Mouse (Mus musculus): ENCODE results near the gene Stat5b. TPM values are rescaled to one million over a fixed set of nuclear protein-coding genes. Genes with fewer than 3 reads are reported as not detected.

The Stat5b gene
- polyA plus RNA-seq, 1 experiment from 2014 or later: 16.1 TPM

DNA sequence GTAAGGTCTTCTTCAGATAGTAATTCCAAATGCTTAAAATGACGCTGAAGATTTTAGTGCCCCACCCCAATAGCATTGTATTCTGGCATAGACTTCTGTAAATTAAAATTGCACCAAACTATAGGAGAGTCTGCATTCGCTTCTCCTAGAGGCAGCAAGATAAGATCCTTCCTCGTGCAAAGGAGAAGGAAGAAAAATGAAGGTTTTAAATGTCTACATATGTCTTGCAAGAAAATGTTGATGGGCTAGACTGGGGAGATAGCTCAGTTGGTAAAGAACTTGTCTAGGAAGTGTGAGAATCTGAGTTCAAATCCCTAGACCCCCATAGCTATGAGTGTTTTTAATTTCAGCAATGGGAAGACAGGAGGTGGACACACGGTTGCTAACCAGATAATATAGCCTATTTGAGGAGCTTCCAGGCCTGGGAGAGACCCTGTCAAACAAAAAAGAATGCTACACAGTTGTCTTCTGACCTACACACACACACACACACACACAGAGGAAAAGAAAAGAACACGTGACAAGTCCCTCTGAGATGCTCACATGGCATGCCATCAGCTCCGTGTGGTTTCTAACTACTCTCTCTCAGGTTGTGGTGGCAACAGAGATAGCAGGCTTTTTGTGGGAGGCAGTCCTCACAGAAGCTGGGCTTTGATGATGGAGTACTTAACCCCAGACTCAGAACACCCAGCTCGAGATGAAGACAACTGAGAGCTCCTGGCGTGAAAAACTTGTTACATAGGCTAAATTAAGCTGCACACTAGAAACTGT lies 26.8 kb downstream of the Stat5b start:
- Histone ChIP-seq H3K9me3 (ENCODE audit: control insufficient read depth, low read length) (no peaks in the 10 kb centered on the region), H3K27ac (replicated peaks) (no peak overlapping the region), H3K4me1 (replicated peaks; ENCODE audit: control insufficient read depth, insufficient read depth) (no peaks in the 10 kb centered on the region), H3K4me2 (replicated peaks; ENCODE audit: low read depth) (no peak overlapping the region), H3K36me3 (ENCODE audit: control insufficient read depth, insufficient read depth, low read length) (no peaks in the 10 kb centered on the region), H3K4me3 (ENCODE audit: low read depth, low read length) (no peak overlapping the region), H3K9ac (ENCODE audit: low read length) (no peak overlapping the region), H3K27me3 (ENCODE audit: control insufficient read depth, insufficient read depth, low read length) (no peaks in the 10 kb centered on the region)
- TF ChIP-seq EP300 (optimal IDR thresholded peaks at IDR 0.05) (no peak), CTCF (IDR thresholded peaks at IDR 0.05; ENCODE audit: low read depth) (no peak)
- WGBS: 64% methylated on average over 8 of the region's 8 CpGs
- no peak for DNase-seq (ENCODE audit: low spot score)
- no peak for ATAC-seq (ENCODE audit: low FRiP score, low TSS enrichment)

DNA sequence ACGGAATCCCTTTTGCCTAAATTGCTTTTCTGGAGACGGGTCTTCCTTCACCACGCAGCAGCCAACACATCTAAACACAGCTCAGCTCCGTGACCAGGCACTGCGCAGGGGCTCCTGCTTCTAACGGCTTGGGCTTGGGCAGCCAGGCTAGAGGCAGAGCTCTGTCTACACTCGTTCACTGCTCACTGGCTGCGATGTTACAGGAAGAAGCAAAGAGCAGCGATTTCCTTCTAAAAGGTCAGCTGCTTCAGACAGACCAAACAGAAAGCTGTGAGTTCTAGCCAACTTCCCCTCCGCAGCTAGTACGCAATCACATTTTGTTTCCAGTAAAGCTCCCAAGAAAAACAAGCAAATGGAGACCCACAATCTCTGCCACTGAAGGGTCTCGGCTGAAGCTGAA lies 28.2 kb downstream of the Stat5b start:
- Histone ChIP-seq H3K27ac (replicated peaks) (0 out of 2 replicates have a peak overlapping the region, but pooled peaks have one; percentile 26), H3K36me3 (ENCODE audit: control insufficient read depth, insufficient read depth, low read length) (no peaks in the 10 kb centered on the region), H3K9ac (ENCODE audit: low read length) (no peak overlapping the region), H3K4me3 (ENCODE audit: low read depth, low read length) (no peak overlapping the region), H3K9me3 (ENCODE audit: control insufficient read depth, low read length) (no peaks in the 10 kb centered on the region), H3K4me2 (replicated peaks; ENCODE audit: low read depth) (peak overlapping the region; percentile 29; the same call in 1 of the 2 replicates), H3K27me3 (ENCODE audit: control insufficient read depth, insufficient read depth, low read length) (no peaks in the 10 kb centered on the region), H3K4me1 (replicated peaks; ENCODE audit: control insufficient read depth, insufficient read depth) (no peaks in the 10 kb centered on the region)
- TF ChIP-seq CTCF (IDR thresholded peaks at IDR 0.05; ENCODE audit: low read depth): no peak
- no peak for TF ChIP-seq EP300 (optimal IDR thresholded peaks at IDR 0.05)
- DNase-seq (ENCODE audit: low spot score) (no peak), ATAC-seq (ENCODE audit: low FRiP score, low TSS enrichment) (no peak)
- 47% methylated on average over 12 of the region's 12 CpGs for WGBS

DNA sequence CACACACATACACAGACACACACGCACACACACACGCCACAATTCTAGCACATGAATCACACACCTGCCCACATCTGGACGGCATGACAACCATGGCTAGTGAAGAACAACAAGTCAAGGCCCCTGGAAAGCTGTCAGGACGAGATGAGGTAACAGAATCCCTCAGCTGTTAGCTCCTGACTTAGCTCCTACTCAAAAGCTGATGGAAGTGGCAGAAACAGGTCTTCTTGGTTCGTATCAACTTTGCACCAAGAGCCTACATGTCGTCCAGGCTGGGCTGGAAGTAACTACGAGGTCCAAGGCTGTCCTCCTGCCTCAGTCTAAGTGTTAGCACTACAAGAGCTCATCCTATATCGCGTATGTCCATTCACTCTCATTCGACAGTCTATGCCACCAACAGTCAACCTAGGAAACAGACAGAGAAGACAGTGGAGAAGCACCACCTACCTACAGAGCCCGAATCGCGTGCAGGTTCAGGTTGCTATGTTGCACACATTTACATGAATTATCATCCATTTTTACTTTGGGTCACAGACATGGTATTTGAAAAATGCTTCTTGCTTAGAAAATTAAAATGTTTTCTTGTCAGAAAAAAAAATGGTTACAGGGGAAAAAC lies 28.8 kb downstream of the Stat5b start:
- no peak overlapping the region for H3K9ac ChIP-seq (ENCODE audit: low read length)
- 89% methylated on average over 13 of the region's 13 CpGs for WGBS
- no peak overlapping the region; the same call in 1 of the 2 replicates for H3K4me2 ChIP-seq (replicated peaks; ENCODE audit: low read depth)
- H3K27me3 ChIP-seq (ENCODE audit: control insufficient read depth, insufficient read depth, low read length): no peaks in the 10 kb centered on the region
- DNase-seq (ENCODE audit: low spot score): no peak
- H3K4me1 ChIP-seq (replicated peaks; ENCODE audit: control insufficient read depth, insufficient read depth): no peaks in the 10 kb centered on the region
- TF ChIP-seq EP300 (optimal IDR thresholded peaks at IDR 0.05): no peak
- TF ChIP-seq CTCF (IDR thresholded peaks at IDR 0.05; ENCODE audit: low read depth): no peak
- H3K36me3 ChIP-seq (ENCODE audit: control insufficient read depth, insufficient read depth, low read length): no peaks in the 10 kb centered on the region
- ATAC-seq (ENCODE audit: low FRiP score, low TSS enrichment): no peak
- no peaks in the 10 kb centered on the region for H3K9me3 ChIP-seq (ENCODE audit: control insufficient read depth, low read length)
- H3K27ac ChIP-seq (replicated peaks): no peak overlapping the region
- H3K4me3 ChIP-seq (ENCODE audit: low read depth, low read length): no peak overlapping the region

DNA sequence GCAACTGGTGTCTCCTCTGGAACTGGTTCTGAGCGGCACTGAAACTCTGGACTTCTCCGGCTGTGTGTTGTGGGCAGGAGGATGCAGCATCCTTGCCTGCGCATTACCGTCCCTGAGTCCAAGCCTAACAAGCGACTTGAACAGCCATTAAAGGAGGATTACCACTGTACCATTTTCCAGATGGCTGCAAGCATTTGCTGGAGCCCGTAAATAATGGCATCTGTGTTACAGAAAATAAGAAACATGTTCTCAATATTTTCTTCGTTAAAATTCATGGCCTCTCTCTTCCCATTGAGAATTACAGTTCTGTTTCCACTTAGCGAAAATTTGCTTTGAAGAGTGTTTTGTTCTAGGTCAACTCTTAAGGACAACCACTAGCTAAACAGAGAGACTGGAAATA lies 30.5 kb downstream of the Stat5b start:
- no peak overlapping the region for H3K27ac ChIP-seq (replicated peaks)
- TF ChIP-seq CTCF (IDR thresholded peaks at IDR 0.05; ENCODE audit: low read depth): no peak
- TF ChIP-seq EP300 (optimal IDR thresholded peaks at IDR 0.05): no peak
- no peak overlapping the region for H3K4me3 ChIP-seq (ENCODE audit: low read depth, low read length)
- H3K4me2 ChIP-seq (replicated peaks; ENCODE audit: low read depth): no peak overlapping the region
- H3K9me3 ChIP-seq (ENCODE audit: control insufficient read depth, low read length): no peaks in the 10 kb centered on the region
- H3K9ac ChIP-seq (ENCODE audit: low read length): no peak overlapping the region
- ATAC-seq (ENCODE audit: low FRiP score, low TSS enrichment) (no peak), DNase-seq (ENCODE audit: low spot score) (no peak)
- H3K4me1 ChIP-seq (replicated peaks; ENCODE audit: control insufficient read depth, insufficient read depth): peaks cover 3% of the 10 kb centered on the region
- no peaks in the 10 kb centered on the region for H3K27me3 ChIP-seq (ENCODE audit: control insufficient read depth, insufficient read depth, low read length)
- no peaks in the 10 kb centered on the region for H3K36me3 ChIP-seq (ENCODE audit: control insufficient read depth, insufficient read depth, low read length)
- WGBS: 87% methylated on average over 8 of the region's 8 CpGs

DNA sequence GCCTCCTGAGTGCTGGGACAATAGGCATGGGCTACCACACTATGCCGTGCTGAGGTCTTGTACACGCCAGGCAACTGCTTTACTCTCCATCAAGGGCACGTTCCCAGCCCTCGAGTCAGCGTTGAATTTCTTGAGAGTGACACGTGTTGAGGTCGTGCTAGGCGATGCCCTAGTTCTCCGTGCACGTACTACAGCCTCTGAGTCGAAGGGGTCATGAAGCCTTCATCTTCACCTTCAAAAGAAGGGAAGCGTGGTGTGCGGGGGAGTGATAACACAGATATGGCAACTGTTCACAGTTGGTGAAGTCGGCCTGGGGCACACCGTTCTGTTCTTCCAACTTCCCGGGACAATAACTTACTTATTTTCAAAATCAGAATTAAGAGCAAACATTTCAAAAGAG lies 30.9 kb downstream of the Stat5b start:
- ATAC-seq (ENCODE audit: low FRiP score, low TSS enrichment): no peak
- no peak overlapping the region for H3K9ac ChIP-seq (ENCODE audit: low read length)
- no peak overlapping the region for H3K4me2 ChIP-seq (replicated peaks; ENCODE audit: low read depth)
- H3K27me3 ChIP-seq (ENCODE audit: control insufficient read depth, insufficient read depth, low read length): no peaks in the 10 kb centered on the region
- no peaks in the 10 kb centered on the region for H3K9me3 ChIP-seq (ENCODE audit: control insufficient read depth, low read length)
- DNase-seq (ENCODE audit: low spot score): no peak
- TF ChIP-seq CTCF (IDR thresholded peaks at IDR 0.05; ENCODE audit: low read depth): no peak
- H3K27ac ChIP-seq (replicated peaks): no peak overlapping the region
- no peak overlapping the region for H3K4me3 ChIP-seq (ENCODE audit: low read depth, low read length)
- H3K36me3 ChIP-seq (ENCODE audit: control insufficient read depth, insufficient read depth, low read length): no peaks in the 10 kb centered on the region
- 86% methylated on average over 16 of the region's 16 CpGs for WGBS
- H3K4me1 ChIP-seq (replicated peaks; ENCODE audit: control insufficient read depth, insufficient read depth): peaks cover 3% of the 10 kb centered on the region

DNA sequence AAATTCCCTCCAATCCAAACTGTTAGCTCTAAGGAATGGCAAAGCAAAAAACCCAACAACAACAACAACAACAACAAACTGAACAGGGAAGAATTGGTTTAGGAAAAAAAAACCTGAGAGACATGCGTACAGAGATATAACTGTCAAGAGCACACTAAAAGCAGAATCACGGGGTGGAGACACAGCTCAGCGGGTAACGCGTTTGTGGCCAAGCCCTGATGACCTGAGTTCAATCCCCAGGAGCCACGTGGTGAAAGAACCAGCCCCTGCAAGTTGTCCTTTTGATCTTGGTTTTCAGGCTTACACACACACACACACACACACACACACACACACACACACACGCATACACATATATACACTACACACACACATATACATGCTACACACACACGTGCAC lies 31.5 kb downstream of the Stat5b start:
- ATAC-seq (ENCODE audit: low FRiP score, low TSS enrichment): no peak
- no peak for TF ChIP-seq CTCF (IDR thresholded peaks at IDR 0.05; ENCODE audit: low read depth)
- no peak for TF ChIP-seq EP300 (optimal IDR thresholded peaks at IDR 0.05)
- DNase-seq (ENCODE audit: low spot score): no peak
- 65% methylated on average over 8 of the region's 8 CpGs for WGBS
- Histone ChIP-seq H3K36me3 (ENCODE audit: control insufficient read depth, insufficient read depth, low read length) (no peaks in the 10 kb centered on the region), H3K4me1 (replicated peaks; ENCODE audit: control insufficient read depth, insufficient read depth) (peaks cover 3% of the 10 kb centered on the region), H3K27me3 (ENCODE audit: control insufficient read depth, insufficient read depth, low read length) (no peaks in the 10 kb centered on the region), H3K27ac (replicated peaks) (no peak overlapping the region), H3K4me2 (replicated peaks; ENCODE audit: low read depth) (no peak overlapping the region), H3K9ac (ENCODE audit: low read length) (no peak overlapping the region), H3K9me3 (ENCODE audit: control insufficient read depth, low read length) (no peaks in the 10 kb centered on the region), H3K4me3 (ENCODE audit: low read depth, low read length) (no peak overlapping the region)
